Mouse (Mus musculus) cerebellum, adult (tissue): Measurements from ENCODE around the gene Lig3.
"Not testable (repeated sequence)": the region's sequence is repeated elsewhere in the genome, so short reads cannot be mapped to it uniquely, and the experiment has no call there.

Experiments
- ATAC-seq: cut with Nextera tagmentation; 2 replicates; pipeline ENCODE4 v1.9.2; 2017; ENCODE audit warnings: mild to moderate bottlenecking, moderate library complexity, mixed read lengths; ENCODE audit not compliant: insufficient number of reproducible peaks, low FRiP score, low TSS enrichment

The Lig3 gene

GRCm38 (mm10) chr11:82826818-82827217 is 45.9 kb downstream of the Lig3 start:
- ATAC-seq = no peak

GRCm38 (mm10) chr11:82831008-82831893 is 50.3 kb downstream of the Lig3 start:
- no peak for ATAC-seq

GRCm38 (mm10) chr11:82832402-82832801 is 51.5 kb downstream of the Lig3 start:
- ATAC-seq = not testable (repeated sequence)

GRCm38 (mm10) chr11:82833929-82834328 is 53.0 kb downstream of the Lig3 start:
- no peak for ATAC-seq

- not testable (repeated sequence) for ATAC-seq
Observed at GRCm38 (mm10) chr11:82834359-82834758, 53.5 kb downstream of the Lig3 start.

GRCm38 (mm10) chr11:82835616-82836432 is 54.9 kb downstream of the Lig3 start:
- no peak for ATAC-seq

- ATAC-seq = no peak
Observed at GRCm38 (mm10) chr11:82837192-82837591, 56.3 kb downstream of the Lig3 start.

- no peak for ATAC-seq
Observed at GRCm38 (mm10) chr11:82837848-82838247, 56.9 kb downstream of the Lig3 start.

GRCm38 (mm10) chr11:82838511-82838910 is 57.6 kb downstream of the Lig3 start:
- no peak for ATAC-seq

GRCm38 (mm10) chr11:82844771-82845414 is 64.0 kb downstream of the Lig3 start:
- ATAC-seq = no peak

- ATAC-seq = no peak
Observed at GRCm38 (mm10) chr11:82845415-82846078, 64.6 kb downstream of the Lig3 start.

- ATAC-seq = no peak
Observed at GRCm38 (mm10) chr11:82846079-82846436, 65.2 kb downstream of the Lig3 start.

- no peak for ATAC-seq
Observed at GRCm38 (mm10) chr11:82846938-82847337, 66.0 kb downstream of the Lig3 start.

- no peak for ATAC-seq
Observed at GRCm38 (mm10) chr11:82847571-82848000, 66.7 kb downstream of the Lig3 start.

- no peak for ATAC-seq
Observed at GRCm38 (mm10) chr11:82850259-82850658, 69.4 kb downstream of the Lig3 start.

GRCm38 (mm10) chr11:82852115-82852514 is 71.2 kb downstream of the Lig3 start:
- ATAC-seq = no peak

GRCm38 (mm10) chr11:82852540-82852939 is 71.6 kb downstream of the Lig3 start:
- no peak for ATAC-seq

- no peak for ATAC-seq
Observed at GRCm38 (mm10) chr11:82852958-82853357, 72.0 kb downstream of the Lig3 start.
